Mouse (Mus musculus): ENCODE data around the gene Olfr1294. TPM values are rescaled to one million over a fixed set of nuclear protein-coding genes. Genes with fewer than 3 reads are reported as not detected.

Gene Olfr1294
- not detected in 2 replicates for polyA plus RNA-seq (2012; rRNA removed)

- Histone ChIP-seq H3K4me1 (ENCODE audit: control insufficient read depth, insufficient read depth, low read length) (no peaks in the 10 kb centered on the region), H3K4me3 (ENCODE audit: insufficient read depth, low read length) (no peak within 1 kb of the TSS), H3K27ac (ENCODE audit: insufficient read depth, low read length) (no peak within 1 kb of the TSS)
- TF ChIP-seq POLR2A (IDR thresholded peaks at IDR 0.05; ENCODE audit: extremely low read depth, insufficient read depth, low read length): no peak
- no peak for TF ChIP-seq CTCF (IDR thresholded peaks at IDR 0.05; ENCODE audit: extremely low read depth, insufficient read depth, low read length)
Measured at GRCm38 (mm10) chr2:111540191-111540590, at the start of gene Olfr1294. Gene Olfr1294, minus strand, starts transcription at chr2:111540291.

GRCm38 (mm10) chr2:111569581-111569980 lies 29.5 kb upstream of the Olfr1294 start, which contains the start of gene Olfr1295:
Gene Olfr1295, minus strand, starts transcription at chr2:111569681.
- Histone ChIP-seq H3K27ac (ENCODE audit: insufficient read depth, low read length) (no peak within 1 kb of the TSS), H3K4me3 (ENCODE audit: insufficient read depth, low read length) (no peak within 1 kb of the TSS)
- no peak for TF ChIP-seq POLR2A (IDR thresholded peaks at IDR 0.05; ENCODE audit: extremely low read depth, insufficient read depth, low read length)

GRCm38 (mm10) chr2:111524903-111525302 lies 15.2 kb downstream of the Olfr1294 start, which contains the start of gene Olfr1293-ps:
Gene Olfr1293-ps, plus strand, starts transcription at chr2:111525203.
- TF ChIP-seq CTCF (IDR thresholded peaks at IDR 0.05; ENCODE audit: extremely low read depth, insufficient read depth, low read length): no peak
- TF ChIP-seq POLR2A (IDR thresholded peaks at IDR 0.05; ENCODE audit: extremely low read depth, insufficient read depth, low read length): no peak
- Histone ChIP-seq H3K4me3 (ENCODE audit: insufficient read depth, low read length) (no peak within 1 kb of the TSS), H3K27ac (ENCODE audit: insufficient read depth, low read length) (no peak within 1 kb of the TSS)

More at GRCm38 (mm10) chr2:111569581-111569980, 29.5 kb upstream of the Olfr1294 start, which contains the start of gene Olfr1295:
- H3K4me1 ChIP-seq (ENCODE audit: control insufficient read depth, insufficient read depth, low read length): no peaks in the 10 kb centered on the region

GRCm38 (mm10) chr2:111517451-111517850 lies 22.6 kb downstream of the Olfr1294 start:
- Histone ChIP-seq H3K4me1 (ENCODE audit: control insufficient read depth, insufficient read depth, low read length) (no peaks in the 10 kb centered on the region), H3K27ac (ENCODE audit: insufficient read depth, low read length) (no peak overlapping the region), H3K4me3 (ENCODE audit: insufficient read depth, low read length) (no peak overlapping the region)
- TF ChIP-seq CTCF (IDR thresholded peaks at IDR 0.05; ENCODE audit: extremely low read depth, insufficient read depth, low read length): no peak
- TF ChIP-seq POLR2A (IDR thresholded peaks at IDR 0.05; ENCODE audit: extremely low read depth, insufficient read depth, low read length): no peak

More at GRCm38 (mm10) chr2:111524903-111525302, 15.2 kb downstream of the Olfr1294 start, which contains the start of gene Olfr1293-ps:
- H3K4me1 ChIP-seq (ENCODE audit: control insufficient read depth, insufficient read depth, low read length): no peaks in the 10 kb centered on the region

- no peak within 1 kb of the TSS for H3K27ac ChIP-seq (ENCODE audit: insufficient read depth, low read length)
- no peak for TF ChIP-seq POLR2A (IDR thresholded peaks at IDR 0.05; ENCODE audit: extremely low read depth, insufficient read depth, low read length)
- no peak for TF ChIP-seq CTCF (IDR thresholded peaks at IDR 0.05; ENCODE audit: extremely low read depth, insufficient read depth, low read length)
- no peaks in the 10 kb centered on the region for H3K4me1 ChIP-seq (ENCODE audit: control insufficient read depth, insufficient read depth, low read length)
- H3K4me3 ChIP-seq (ENCODE audit: insufficient read depth, low read length): no peak within 1 kb of the TSS
Measured at GRCm38 (mm10) chr2:111496880-111497279, 43.2 kb downstream of the Olfr1294 start, which contains the start of gene Olfr1291-ps1. Gene Olfr1291-ps1, plus strand, starts transcription at chr2:111497180.

GRCm38 (mm10) chr2:111493729-111494128 lies 46.4 kb downstream of the Olfr1294 start, which contains the start of gene Olfr1290:
Gene Olfr1290, minus strand, starts transcription at chr2:111493829.
- no peak for TF ChIP-seq POLR2A (IDR thresholded peaks at IDR 0.05; ENCODE audit: extremely low read depth, insufficient read depth, low read length)
- TF ChIP-seq CTCF (IDR thresholded peaks at IDR 0.05; ENCODE audit: extremely low read depth, insufficient read depth, low read length): no peak
- Histone ChIP-seq H3K4me3 (ENCODE audit: insufficient read depth, low read length) (no peak within 1 kb of the TSS), H3K27ac (ENCODE audit: insufficient read depth, low read length) (no peak within 1 kb of the TSS), H3K4me1 (ENCODE audit: control insufficient read depth, insufficient read depth, low read length) (no peaks in the 10 kb centered on the region)

Other genes with a start within 250 kb of the Olfr1294 start
- gene Olfr1279, start 239.7 kb downstream of the Olfr1294 start, polyA plus RNA-seq (2012; rRNA removed): not detected in 2 replicates
- not detected in 2 replicates for gene Olfr1280, start 226.3 kb downstream of the Olfr1294 start, polyA plus RNA-seq (2012; rRNA removed)
- gene Olfr1281, start 213.8 kb downstream of the Olfr1294 start, polyA plus RNA-seq (2012; rRNA removed): not detected in 2 replicates
- gene Olfr1282, start 204.2 kb downstream of the Olfr1294 start, polyA plus RNA-seq (2012; rRNA removed): not detected in 2 replicates
- not detected in 2 replicates for gene Olfr1283, start 173.5 kb downstream of the Olfr1294 start, polyA plus RNA-seq (2012; rRNA removed)
- not detected in 2 replicates for gene Olfr1284, start 164.8 kb downstream of the Olfr1294 start, polyA plus RNA-seq (2012; rRNA removed)
- gene Olfr1286, start 117.2 kb downstream of the Olfr1294 start, polyA plus RNA-seq (2012; rRNA removed): not detected in 2 replicates
- gene Olfr1287, start 91.1 kb downstream of the Olfr1294 start, polyA plus RNA-seq (2012; rRNA removed): not detected in 2 replicates
- not detected in 2 replicates for gene Olfr1288, start 66.2 kb downstream of the Olfr1294 start, polyA plus RNA-seq (2012; rRNA removed)
- not detected in 2 replicates for gene Olfr1289, start 59.5 kb downstream of the Olfr1294 start, polyA plus RNA-seq (2012; rRNA removed)
- not detected in 2 replicates for gene Olfr1290, start 46.5 kb downstream of the Olfr1294 start, polyA plus RNA-seq (2012; rRNA removed)
- gene Olfr1291-ps1, start 43.1 kb downstream of the Olfr1294 start, polyA plus RNA-seq (2012; rRNA removed): not detected in 2 replicates
- not detected in 2 replicates for gene Olfr1293-ps, start 15.1 kb downstream of the Olfr1294 start, polyA plus RNA-seq (2012; rRNA removed)
- not detected in 2 replicates for gene Olfr1295, start 29.4 kb upstream of the Olfr1294 start, polyA plus RNA-seq (2012; rRNA removed)
- not detected in 2 replicates for gene Olfr1297, start 86.2 kb upstream of the Olfr1294 start, polyA plus RNA-seq (2012; rRNA removed)
- gene Olfr1298, start 108.9 kb upstream of the Olfr1294 start, polyA plus RNA-seq (2012; rRNA removed): not detected in 2 replicates
- not detected in 2 replicates for gene Olfr1299, start 121.1 kb upstream of the Olfr1294 start, polyA plus RNA-seq (2012; rRNA removed)
- gene Olfr1301, start 210.7 kb upstream of the Olfr1294 start, polyA plus RNA-seq (2012; rRNA removed): not detected in 2 replicates
- gene Olfr1302, start 237.1 kb upstream of the Olfr1294 start, polyA plus RNA-seq (2012; rRNA removed): not detected in 2 replicates